Mouse (Mus musculus): ENCODE results near the gene Ckm. TPM values are rescaled to one million over a fixed set of nuclear protein-coding genes. Genes with fewer than 3 reads are reported as not detected.
A peak's percentile ranks its signal among the peaks of the same experiment; 100 is the strongest.

Ckm gene
- polyA plus RNA-seq, 1 experiment from 2014 or later: 17.4 TPM

- no peaks in the 10 kb centered on the region for H3K9me3 ChIP-seq
- H3K27me3 ChIP-seq (replicated peaks): 0 out of 2 replicates have a peak, but pooled peaks cover 2% of the 10 kb centered on the region
- no peak for ATAC-seq (ENCODE audit: insufficient read depth, low FRiP score, low read depth)
- no peak overlapping the region for H3K4me2 ChIP-seq
- 63% methylated on average over 4 of the region's 4 CpGs for WGBS
- H3K4me1 ChIP-seq: peaks cover 28% of the 10 kb centered on the region
- no peak overlapping the region for H3K27ac ChIP-seq
- no peak overlapping the region for H3K4me3 ChIP-seq (replicated peaks)
- H3K36me3 ChIP-seq: no peaks in the 10 kb centered on the region
- H3K9ac ChIP-seq: no peak overlapping the region
These were observed 39.2 kb upstream of the Ckm start for GRCm38 (mm10) chr7:19365376-19365775.

- ATAC-seq (ENCODE audit: insufficient read depth, low FRiP score, low read depth): no peak
- no peak overlapping the region for H3K4me2 ChIP-seq
- H3K4me3 ChIP-seq (replicated peaks): no peak overlapping the region
- H3K27me3 ChIP-seq (replicated peaks): 0 out of 2 replicates have a peak, but pooled peaks cover 2% of the 10 kb centered on the region
- WGBS: 23% methylated on average over 16 of the region's 16 CpGs
- no peaks in the 10 kb centered on the region for H3K36me3 ChIP-seq
- peaks cover 15% of the 10 kb centered on the region for H3K4me1 ChIP-seq
- H3K9me3 ChIP-seq: no peaks in the 10 kb centered on the region
- no peak overlapping the region for H3K27ac ChIP-seq
- no peak overlapping the region for H3K9ac ChIP-seq
These were observed 36.2 kb upstream of the Ckm start for GRCm38 (mm10) chr7:19368380-19368779.

GRCm38 (mm10) chr7:19369823-19370425, 34.7 kb upstream of the Ckm start:
- Histone ChIP-seq H3K27me3 (replicated peaks) (0 out of 2 replicates have a peak, but pooled peaks cover 2% of the 10 kb centered on the region), H3K4me2 (peak overlapping the region; percentile 77), H3K4me1 (peaks cover 9% of the 10 kb centered on the region), H3K4me3 (replicated peaks) (peak overlapping the region; percentile 34), H3K36me3 (no peaks in the 10 kb centered on the region), H3K27ac (no peak overlapping the region), H3K9me3 (no peaks in the 10 kb centered on the region), H3K9ac (no peak overlapping the region)
- peak; percentile 65 for ATAC-seq (ENCODE audit: insufficient read depth, low FRiP score, low read depth)
- WGBS: 10% methylated on average over 46 of the region's 46 CpGs

GRCm38 (mm10) chr7:19373367-19373766, 31.2 kb upstream of the Ckm start:
- no peak overlapping the region for H3K9ac ChIP-seq
- H3K4me2 ChIP-seq: no peak overlapping the region
- H3K27ac ChIP-seq: no peak overlapping the region
- no peaks in the 10 kb centered on the region for H3K36me3 ChIP-seq
- H3K27me3 ChIP-seq (replicated peaks): 0 out of 2 replicates have a peak, but pooled peaks cover 2% of the 10 kb centered on the region
- ATAC-seq (ENCODE audit: insufficient read depth, low FRiP score, low read depth): no peak
- H3K4me3 ChIP-seq (replicated peaks): no peak overlapping the region
- H3K9me3 ChIP-seq: no peaks in the 10 kb centered on the region
- 87% methylated on average over 2 of the region's 2 CpGs for WGBS
- peaks cover 8% of the 10 kb centered on the region for H3K4me1 ChIP-seq

- Histone ChIP-seq H3K27ac (no peak overlapping the region), H3K36me3 (no peaks in the 10 kb centered on the region), H3K9ac (no peak overlapping the region), H3K27me3 (replicated peaks) (no peaks in the 10 kb centered on the region), H3K4me3 (replicated peaks) (no peak overlapping the region), H3K4me1 (peaks cover 1% of the 10 kb centered on the region; the same call in 1 of the 2 replicates), H3K9me3 (no peaks in the 10 kb centered on the region), H3K4me2 (no peak overlapping the region)
- ATAC-seq (ENCODE audit: insufficient read depth, low FRiP score, low read depth): no peak
- WGBS: 76% methylated on average over 18 of the region's 18 CpGs
These were observed 29.2 kb upstream of the Ckm start for GRCm38 (mm10) chr7:19375368-19375767.

DNA sequence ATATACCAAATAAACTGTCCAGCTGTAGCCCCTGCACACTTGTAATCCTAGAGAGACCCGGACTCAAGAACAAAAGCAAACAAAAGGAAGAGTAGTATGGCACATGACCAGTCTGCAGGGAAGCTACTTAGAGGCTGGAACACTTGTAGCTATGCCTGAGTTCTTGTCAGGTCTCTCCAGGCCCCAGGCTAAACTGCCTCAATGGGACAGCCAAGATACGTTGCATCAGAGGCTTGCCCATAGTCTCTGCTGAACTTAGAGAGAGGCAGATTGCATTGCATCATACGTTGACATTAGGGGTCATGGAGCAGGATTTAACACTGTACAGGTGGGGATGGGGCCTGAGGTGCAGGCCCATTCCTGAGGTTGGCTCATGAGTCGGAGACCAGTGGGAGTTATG, 28.6 kb upstream of the Ckm start:
- no peak for ATAC-seq (ENCODE audit: insufficient read depth, low FRiP score, low read depth)
- Histone ChIP-seq H3K36me3 (no peaks in the 10 kb centered on the region), H3K27me3 (replicated peaks) (no peaks in the 10 kb centered on the region), H3K9ac (no peak overlapping the region), H3K27ac (no peak overlapping the region), H3K4me1 (no peaks in the 10 kb centered on the region), H3K9me3 (no peaks in the 10 kb centered on the region), H3K4me2 (no peak overlapping the region), H3K4me3 (replicated peaks) (no peak overlapping the region)
- 82% methylated on average over 4 of the region's 4 CpGs for whole genome bisulfite sequencing

GRCm38 (mm10) chr7:19378049-19378448, 26.5 kb upstream of the Ckm start:
- Histone ChIP-seq H3K4me3 (replicated peaks) (no peak overlapping the region), H3K9ac (no peak overlapping the region), H3K27ac (no peak overlapping the region), H3K36me3 (no peaks in the 10 kb centered on the region), H3K27me3 (replicated peaks) (no peaks in the 10 kb centered on the region), H3K9me3 (no peaks in the 10 kb centered on the region), H3K4me2 (no peak overlapping the region), H3K4me1 (peaks cover 7% of the 10 kb centered on the region)
- ATAC-seq (ENCODE audit: insufficient read depth, low FRiP score, low read depth): no peak
- WGBS: 60% methylated on average over 8 of the region's 8 CpGs

GRCm38 (mm10) chr7:19381377-19382165, 23.0 kb upstream of the Ckm start, which contains the start of gene Ercc2:
TSS of gene Ercc2 (plus strand) at chr7:19382010.
- Histone ChIP-seq H3K27me3 (replicated peaks) (no peaks in the 10 kb centered on the region), H3K4me3 (replicated peaks) (peak within 1 kb of the TSS; percentile 95), H3K9me3 (no peaks in the 10 kb centered on the region), H3K27ac (peak within 1 kb of the TSS; percentile 22; the same call in 1 of the 2 replicates), H3K4me2 (peak within 1 kb of the TSS; percentile 70), H3K36me3 (peaks cover 10% of the 10 kb centered on the region; the same call in 1 of the 2 replicates), H3K4me1 (peaks cover 10% of the 10 kb centered on the region), H3K9ac (peak within 1 kb of the TSS; percentile 92)
- 6% methylated on average over 48 of the region's 48 CpGs for WGBS
- peak; percentile 96 for ATAC-seq (ENCODE audit: insufficient read depth, low FRiP score, low read depth)

- peak; percentile 52 for ATAC-seq (ENCODE audit: insufficient read depth, low FRiP score, low read depth)
- Histone ChIP-seq H3K27me3 (replicated peaks) (no peaks in the 10 kb centered on the region), H3K9ac (peak overlapping the region; percentile 92), H3K27ac (peak overlapping the region; percentile 22; the same call in 1 of the 2 replicates), H3K4me1 (peaks cover 10% of the 10 kb centered on the region), H3K4me2 (peak overlapping the region; percentile 70), H3K4me3 (replicated peaks) (peak overlapping the region; percentile 95), H3K36me3 (peaks cover 16% of the 10 kb centered on the region), H3K9me3 (no peaks in the 10 kb centered on the region)
- WGBS: under 1% methylated on average over 34 of the region's 37 CpGs
These were observed 22.4 kb upstream of the Ckm start for GRCm38 (mm10) chr7:19382166-19382541.

DNA sequence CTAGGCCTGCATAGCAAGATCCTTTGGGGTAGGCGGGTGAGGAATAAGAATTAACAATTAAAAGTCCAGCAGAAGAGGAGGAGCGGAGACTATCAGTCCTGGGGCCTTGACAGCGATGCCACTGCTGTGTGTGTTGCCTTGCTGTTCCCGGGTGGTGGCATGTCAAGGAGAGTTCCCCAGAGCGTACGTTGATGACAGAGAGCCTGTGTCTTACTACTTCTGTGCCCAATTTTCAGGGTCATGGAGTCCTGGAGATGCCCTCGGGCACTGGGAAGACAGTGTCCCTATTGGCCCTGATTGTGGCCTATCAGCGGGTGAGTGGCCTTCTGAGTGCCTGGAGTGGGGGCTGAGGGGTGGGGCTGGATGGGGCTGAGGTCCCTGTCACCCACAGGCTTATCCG, 20.9 kb upstream of the Ckm start:
- Histone ChIP-seq H3K4me1 (peaks cover 10% of the 10 kb centered on the region), H3K4me2 (no peak overlapping the region), H3K27me3 (replicated peaks) (no peaks in the 10 kb centered on the region), H3K36me3 (peaks cover 20% of the 10 kb centered on the region), H3K9ac (no peak overlapping the region), H3K4me3 (replicated peaks) (no peak overlapping the region), H3K27ac (no peak overlapping the region), H3K9me3 (no peaks in the 10 kb centered on the region)
- ATAC-seq (ENCODE audit: insufficient read depth, low FRiP score, low read depth): no peak
- 84% methylated on average over 9 of the region's 9 CpGs for WGBS

DNA sequence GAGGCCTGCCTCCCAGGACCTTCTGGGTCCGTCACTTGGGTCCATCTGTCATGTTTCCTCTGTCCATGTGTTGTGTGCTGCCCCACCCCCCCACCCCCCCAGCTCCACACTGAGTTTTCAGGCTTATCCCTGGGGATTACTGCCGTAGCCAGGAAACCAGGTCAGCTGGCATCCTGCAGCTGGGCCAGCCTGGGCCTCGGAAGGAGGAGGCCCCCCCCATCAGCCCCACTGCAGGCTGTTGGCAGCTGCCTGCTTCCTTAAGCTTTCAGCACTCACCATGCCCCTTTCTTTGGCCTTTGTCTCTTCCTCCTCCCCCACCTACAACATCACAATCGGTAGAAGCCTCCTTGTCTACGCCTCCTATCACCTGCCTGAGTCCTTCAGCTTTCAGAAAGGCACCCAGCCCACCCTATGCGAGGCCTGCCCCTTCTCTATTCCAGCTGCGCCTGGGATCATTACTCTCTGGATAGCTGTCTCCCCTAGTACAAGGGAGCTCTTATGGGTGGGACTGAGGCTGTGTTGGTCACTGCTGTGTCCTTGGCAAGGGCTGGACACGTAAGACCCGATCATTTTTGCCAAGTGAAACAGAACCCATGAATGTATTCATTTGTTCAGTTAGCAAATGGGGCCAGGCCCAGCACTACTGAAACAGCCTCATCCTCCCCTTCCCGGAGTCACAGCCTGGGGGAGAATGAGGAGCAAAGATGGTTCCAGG, 15.7 kb upstream of the Ckm start:
- H3K4me1 ChIP-seq: no peaks in the 10 kb centered on the region
- H3K4me3 ChIP-seq (replicated peaks): no peak overlapping the region
- ATAC-seq (ENCODE audit: insufficient read depth, low FRiP score, low read depth): no peak
- no peak overlapping the region for H3K27ac ChIP-seq
- no peaks in the 10 kb centered on the region for H3K27me3 ChIP-seq (replicated peaks)
- H3K36me3 ChIP-seq: peaks cover 64% of the 10 kb centered on the region
- no peak overlapping the region for H3K9ac ChIP-seq
- no peaks in the 10 kb centered on the region for H3K9me3 ChIP-seq
- 80% methylated on average over 10 of the region's 10 CpGs for WGBS
- no peak overlapping the region for H3K4me2 ChIP-seq

GRCm38 (mm10) chr7:19394484-19394883, 10.1 kb upstream of the Ckm start:
- no peak for ATAC-seq (ENCODE audit: insufficient read depth, low FRiP score, low read depth)
- Histone ChIP-seq H3K4me3 (replicated peaks) (no peak overlapping the region), H3K4me1 (peaks cover 3% of the 10 kb centered on the region; the same call in 1 of the 2 replicates), H3K4me2 (no peak overlapping the region), H3K9me3 (no peaks in the 10 kb centered on the region), H3K27ac (no peak overlapping the region), H3K9ac (no peak overlapping the region), H3K27me3 (replicated peaks) (peaks cover 3% of the 10 kb centered on the region; the same call in 1 of the 2 replicates), H3K36me3 (peaks cover 53% of the 10 kb centered on the region)
- 81% methylated on average over 8 of the region's 8 CpGs for WGBS
